Mouse (Mus musculus) myocyte (in vitro differentiated cells): ENCODE measurements around the gene Man2a1. TPM values are rescaled to one million over a fixed set of nuclear protein-coding genes. Genes with fewer than 3 reads are reported as not detected.

Source experiments
- H3K27me3 ChIP-seq: one replicate; pipeline ENCODE4 v1.6.1; 2011; ENCODE audit not compliant: control insufficient read depth, insufficient read depth, insufficient read length
- H3K36me3 ChIP-seq: one replicate; pipeline ENCODE4 v1.6.1; 2011; ENCODE audit not compliant: control insufficient read depth, insufficient read depth
- H3K4me2 ChIP-seq: one replicate; pipeline ENCODE4 v1.6.1; 2011; ENCODE audit warnings: low read depth, control low read depth
- H3K4me3 ChIP-seq: one replicate; pipeline ENCODE4 v1.5.1; 2011; ENCODE audit warnings: mild to moderate bottlenecking, control low read depth, moderate library complexity
- H3K79me2 ChIP-seq: one replicate; pipeline ENCODE4 v1.6.1; 2011; ENCODE audit not compliant: control insufficient read depth, insufficient read depth
- H3ac ChIP-seq: one replicate; pipeline ENCODE4 v1.6.1; 2011; ENCODE audit not compliant: control insufficient read depth, insufficient read length
- CEBPB ChIP-seq: IDR thresholded peaks from 2 replicates; pipeline ENCODE4 v1.6.1; 2011; ENCODE audit warnings: mild to moderate bottlenecking, moderate library complexity; ENCODE audit not compliant: poor library complexity, insufficient read depth, severe bottlenecking
- E2F4 ChIP-seq: IDR thresholded peaks from one replicate; pipeline ENCODE4 v1.6.1; 2011; ENCODE audit warnings: mild to moderate bottlenecking, control low read depth, moderate library complexity; ENCODE audit not compliant: insufficient read depth
- MAX ChIP-seq: IDR thresholded peaks from one replicate; pipeline ENCODE4 v1.6.1; 2011; ENCODE audit warnings: low read depth, mild to moderate bottlenecking, control low read depth
- MYOD1 ChIP-seq, 3 experiments: IDR thresholded peaks; one replicate each; pipeline ENCODE4 v1.6.1; 2011; ENCODE audit warnings: control low read depth in 2 of 3, low read depth in 2 of 3, mild to moderate bottlenecking in 2 of 3, moderate library complexity in 1 of 3; ENCODE audit not compliant: insufficient read length in 2 of 3, control insufficient read depth in 1 of 3
- MYOG ChIP-seq, 3 experiments: IDR thresholded peaks; one replicate each; pipeline ENCODE4 v1.6.1; 2011; ENCODE audit warnings: control low read depth in 2 of 3, low read depth in 2 of 3, mild to moderate bottlenecking in 2 of 3; ENCODE audit not compliant: insufficient read length in 2 of 3, control insufficient read depth in 1 of 3, insufficient read depth in 1 of 3
- POLR2A ChIP-seq: IDR thresholded peaks from one replicate; pipeline ENCODE4 v1.6.1; 2011; ENCODE audit warnings: low read depth, mild to moderate bottlenecking, control low read depth, moderate library complexity; ENCODE audit not compliant: insufficient read length
- POLR2AphosphoS2 ChIP-seq: IDR thresholded peaks from one replicate; pipeline ENCODE4 v1.6.1; 2011; ENCODE audit warnings: low read depth, control low read depth; ENCODE audit not compliant: insufficient read length
- REST ChIP-seq: IDR thresholded peaks from one replicate; pipeline ENCODE4 v1.6.1; 2011; ENCODE audit warnings: mild to moderate bottlenecking, control low read depth, moderate library complexity; ENCODE audit not compliant: insufficient read depth, insufficient read length
- SRF ChIP-seq: IDR thresholded peaks from one replicate; pipeline ENCODE4 v1.6.1; 2011; ENCODE audit warnings: low read depth; ENCODE audit not compliant: control insufficient read depth, insufficient read length
- TCF12 ChIP-seq: IDR thresholded peaks from one replicate; pipeline ENCODE4 v1.6.1; 2011; ENCODE audit warnings: mild to moderate bottlenecking, control low read depth; ENCODE audit not compliant: poor library complexity, insufficient read depth, severe bottlenecking
- TCF3 ChIP-seq: IDR thresholded peaks from one replicate; pipeline ENCODE4 v1.6.1; 2011; ENCODE audit warnings: low read depth, control low read depth; ENCODE audit not compliant: insufficient read length
- USF1 ChIP-seq: IDR thresholded peaks from one replicate; pipeline ENCODE4 v1.6.1; 2011; ENCODE audit warnings: low read depth, mild to moderate bottlenecking, control low read depth, moderate library complexity
- polyA plus RNA-seq: library from polyadenylated mRNA; unstranded; fragments of >200 nt; fragmentation: generic; extraction: Trizol; gene quantifications from one replicate; pipeline ENCODE4 v1.2.1, GENCODE M21; 2012; ENCODE audit warnings: missing spikeins

Man2a1 gene
- polyA plus RNA-seq, 1 experiment = 8.6 TPM

GRCm38 (mm10) chr17:64566435-64566834 is 34.1 kb upstream of the Man2a1 start:
- Histone ChIP-seq H3K27me3 (no peaks in the 10 kb centered on the region), H3K4me2 (no peak overlapping the region), H3K4me3 (no peak overlapping the region), H3K79me2 (no peaks in the 10 kb centered on the region), H3ac (no peak overlapping the region), H3K36me3 (no peaks in the 10 kb centered on the region)
- TF ChIP-seq CEBPB (no peak), MAX (no peak), POLR2A (no peak), USF1 (no peak), TCF3 (no peak), E2F4 (no peak), TCF12 (no peak), SRF (no peak), MYOD1 (IDR thresholded peaks at IDR 0.05; ENCODE audit: control insufficient read depth in 1 of 3, insufficient read length in 2 of 3, low read depth in 2 of 3) (no peak), REST (no peak), MYOG (IDR thresholded peaks at IDR 0.05; ENCODE audit: control insufficient read depth in 1 of 3, insufficient read depth in 1 of 3, insufficient read length in 2 of 3, low read depth in 2 of 3) (no peak), POLR2AphosphoS2 (no peak)

- TF ChIP-seq E2F4 (no peak), MYOD1 (IDR thresholded peaks at IDR 0.05; ENCODE audit: control insufficient read depth in 1 of 3, insufficient read length in 2 of 3, low read depth in 2 of 3) (no peak), MAX (no peak), MYOG (IDR thresholded peaks at IDR 0.05; ENCODE audit: control insufficient read depth in 1 of 3, insufficient read depth in 1 of 3, insufficient read length in 2 of 3, low read depth in 2 of 3) (no peak), TCF12 (no peak), CEBPB (no peak), TCF3 (no peak), USF1 (no peak), SRF (no peak), REST (no peak), POLR2AphosphoS2 (no peak), POLR2A (no peak)
- Histone ChIP-seq H3K4me2 (no peak overlapping the region), H3K36me3 (no peaks in the 10 kb centered on the region), H3K79me2 (no peaks in the 10 kb centered on the region), H3K27me3 (no peaks in the 10 kb centered on the region), H3K4me3 (no peak overlapping the region), H3ac (no peak overlapping the region)
These were observed 33.0 kb upstream of the Man2a1 start for GRCm38 (mm10) chr17:64567546-64567945.

GRCm38 (mm10) chr17:64573981-64574380 is 26.6 kb upstream of the Man2a1 start:
- Histone ChIP-seq H3K4me3 (no peak overlapping the region), H3K27me3 (no peaks in the 10 kb centered on the region), H3K79me2 (no peaks in the 10 kb centered on the region), H3K36me3 (no peaks in the 10 kb centered on the region), H3K4me2 (no peak overlapping the region), H3ac (no peak overlapping the region)
- TF ChIP-seq CEBPB = no peak
- TF ChIP-seq E2F4 = no peak
- TF ChIP-seq TCF12 = no peak
- no peak for TF ChIP-seq SRF
- TF ChIP-seq POLR2A = no peak
- no peak for TF ChIP-seq MYOG (IDR thresholded peaks at IDR 0.05; ENCODE audit: control insufficient read depth in 1 of 3, insufficient read depth in 1 of 3, insufficient read length in 2 of 3, low read depth in 2 of 3)
- no peak for TF ChIP-seq REST
- no peak for TF ChIP-seq MYOD1 (IDR thresholded peaks at IDR 0.05; ENCODE audit: control insufficient read depth in 1 of 3, insufficient read length in 2 of 3, low read depth in 2 of 3)
- TF ChIP-seq TCF3 = no peak
- TF ChIP-seq MAX = no peak
- TF ChIP-seq POLR2AphosphoS2 = no peak
- TF ChIP-seq USF1 = no peak

- H3K36me3 ChIP-seq = no peaks in the 10 kb centered on the region
- H3K4me3 ChIP-seq = no peak overlapping the region
- H3K4me2 ChIP-seq = no peak overlapping the region
- no peak overlapping the region for H3ac ChIP-seq
- TF ChIP-seq CEBPB (no peak), MYOD1 (IDR thresholded peaks at IDR 0.05; ENCODE audit: control insufficient read depth in 1 of 3, insufficient read length in 2 of 3, low read depth in 2 of 3) (no peak), POLR2A (no peak), TCF3 (no peak), TCF12 (no peak), USF1 (no peak), E2F4 (no peak), MYOG (IDR thresholded peaks at IDR 0.05; ENCODE audit: control insufficient read depth in 1 of 3, insufficient read depth in 1 of 3, insufficient read length in 2 of 3, low read depth in 2 of 3) (no peak), SRF (no peak), REST (no peak), POLR2AphosphoS2 (no peak), MAX (no peak)
- H3K27me3 ChIP-seq = no peaks in the 10 kb centered on the region
- H3K79me2 ChIP-seq = no peaks in the 10 kb centered on the region
These were observed 25.3 kb upstream of the Man2a1 start for GRCm38 (mm10) chr17:64575240-64575639.

- no peak for TF ChIP-seq MAX
These were observed 23.1 kb upstream of the Man2a1 start for GRCm38 (mm10) chr17:64577485-64577884.

More at GRCm38 (mm10) chr17:64577485-64577884, 23.1 kb upstream of the Man2a1 start:
- no peak overlapping the region for H3K4me2 ChIP-seq
- H3K36me3 ChIP-seq = no peaks in the 10 kb centered on the region
- H3K4me3 ChIP-seq = no peak overlapping the region
- H3ac ChIP-seq = no peak overlapping the region
- no peaks in the 10 kb centered on the region for H3K27me3 ChIP-seq
- no peaks in the 10 kb centered on the region for H3K79me2 ChIP-seq
